8 mouse cellular contexts compared by ENCODE assay signal in genomic region chr12:80687788-80688211, GRCm38 (mm10). TPM values are rescaled to one million over a fixed set of nuclear protein-coding genes. Genes with fewer than 3 reads are reported as not detected.
DNase-seq lines count a peak whose midpoint lies in the region; ATAC-seq and TF ChIP-seq lines count a peak whose summit lies in the region.
"Had no signal": no experiment of that assay in that cellular context is flagged by ENCODE, and none has a peak within 500 bp of the region (broad histone marks: within the 10 kb centered on the region; RNA-seq: fewer than 3 reads in every experiment).

No protein-coding gene starts in this region.

- no peak for TF ChIP-seq POLR2A in limb, embryonic 14.5 days (IDR thresholded peaks at IDR 0.05; ENCODE audit: borderline replicate concordance, extremely low read depth, insufficient read depth, insufficient read length)

- no peak overlapping the region for H3K9ac ChIP-seq in limb, embryonic 14.5 days (ENCODE audit: low read depth, low read length, severe bottlenecking)

- H3K27ac ChIP-seq in limb, embryonic 14.5 days (replicated peaks; ENCODE audit: low read depth, low read length), result no peak overlapping the region
- H3K27ac ChIP-seq in limb, embryonic 10.5 days, result no peak overlapping the region

- H3K4me2 ChIP-seq in limb, embryonic 14.5 days (replicated peaks; ENCODE audit: low read depth, low read length, severe bottlenecking), result no peak overlapping the region

- peaks cover 6% of the 10 kb centered on the region; the same call in 1 of the 2 replicates for H3K4me1 ChIP-seq in limb, embryonic 14.5 days (ENCODE audit: control insufficient read depth, insufficient read depth, low read length)
- peaks cover 18% of the 10 kb centered on the region for H3K4me1 ChIP-seq in limb, embryonic 10.5 days

- DNase-seq in limb, embryonic 14.5 days (ENCODE audit: low spot score), result peak; percentile 84
- no peak for DNase-seq in limb, embryonic 10.5 days (ENCODE audit: low spot score)
- DNase-seq in adrenal gland, adult 8-10 months, result peak; percentile 36
- peak; percentile 50 for DNase-seq in cerebellum, adult 9-10 months
- peak; percentile 16 to 32 for DNase-seq in kidney, adult 8-10 months
- no peak for DNase-seq in thymus, adult 18-20 months

- no peaks in the 10 kb centered on the region for H3K9me3 ChIP-seq in limb, embryonic 14.5 days (ENCODE audit: control insufficient read depth, low read length)
- no peaks in the 10 kb centered on the region for H3K9me3 ChIP-seq in limb, embryonic 10.5 days (replicated peaks)

- WGBS in limb, embryonic 14.5 days, result 63% methylated on average over 10 of the region's 10 CpGs
- WGBS in limb, embryonic 10.5 days, result 80% methylated on average over 10 of the region's 10 CpGs

- peaks cover 23% of the 10 kb centered on the region for H3K27me3 ChIP-seq in limb, embryonic 14.5 days (ENCODE audit: control insufficient read depth, insufficient read depth, low read length)
- peaks cover 28% of the 10 kb centered on the region for H3K27me3 ChIP-seq in limb, embryonic 10.5 days (ENCODE audit: low read depth, poor library complexity, severe bottlenecking)

- H3K4me3 ChIP-seq in limb, embryonic 14.5 days (replicated peaks; ENCODE audit: low read length), result no peak overlapping the region
- no peak overlapping the region for H3K4me3 ChIP-seq in limb, embryonic 10.5 days

- 0 out of 2 replicates have a peak, but pooled peaks have one; percentile 50 for ATAC-seq in limb, embryonic 14.5 days (ENCODE audit: low FRiP score, low read depth)
- ATAC-seq in erythroid progenitor cell, adult 5-6 weeks (replicated peaks; ENCODE audit: low FRiP score, poor library complexity, severe bottlenecking), result no peak

- H3K36me3 ChIP-seq in limb, embryonic 14.5 days (ENCODE audit: control insufficient read depth, insufficient read depth, low read length), result no peaks in the 10 kb centered on the region
- no peaks in the 10 kb centered on the region for H3K36me3 ChIP-seq in limb, embryonic 10.5 days

RNA-seq across cellular contexts. Expression of gene Plekhd1, which starts 4.6 kb away (rescaled TPM):
- 0.29 and 0.33 TPM in 2 replicates for polyA plus RNA-seq in limb, embryonic 14.5 days (2012; rRNA removed)
- 0.12 and 0.18 TPM in 2 replicates for polyA plus RNA-seq in limb, embryonic 14.5 days (2014; fragmentation: Nextera tagmentation; extraction: Ambion mirVana)
- 0.13 TPM in 2 replicates for polyA plus RNA-seq in limb, embryonic 10.5 days (2016; fragmentation: Nextera tagmentation; extraction: Ambion mirVana)
- under 1 TPM in 1 of 4 experiments, not detected in 3; 0.07 TPM for total RNA-seq in adrenal gland, adult 8-10 months (2022)
- 0.42 TPM in 1 of 2 replicates, not detected in the other for total RNA-seq in erythroid progenitor cell, adult 5-6 weeks (2015; ENCODE audit: low replicate concordance)
- total RNA-seq in erythroid progenitor cell, adult 5-6 weeks (2017; ENCODE audit: low replicate concordance), result 2.8 TPM in 1 of 2 replicates, not detected in the other
- polyA plus RNA-seq: limb, embryonic 11.5 days had no signal

RNA-seq across cellular contexts. Expression of gene Erh, which starts 43.7 kb away (rescaled TPM):
- polyA plus RNA-seq in limb, embryonic 14.5 days (2012; rRNA removed), result 290 and 355 TPM in 2 replicates
- 285 and 294 TPM in 2 replicates for polyA plus RNA-seq in limb, embryonic 14.5 days (2014; fragmentation: Nextera tagmentation; extraction: Ambion mirVana)
- polyA plus RNA-seq in limb, embryonic 10.5 days (2016; fragmentation: Nextera tagmentation; extraction: Ambion mirVana), result 520 and 554 TPM in 2 replicates
- total RNA-seq in adrenal gland, adult 8-10 months (2022), result 10 to 100 TPM; 31.4 to 52.6 (median 43.5) TPM
- 23.9 and 28.1 TPM in 2 replicates for total RNA-seq in erythroid progenitor cell, adult 5-6 weeks (2015; ENCODE audit: low replicate concordance)
- 4.9 and 23.4 TPM in 2 replicates for total RNA-seq in erythroid progenitor cell, adult 5-6 weeks (2017; ENCODE audit: low replicate concordance)

RNA-seq across cellular contexts. Expression of gene Slc39a9, which starts 44.1 kb away (rescaled TPM):
- polyA plus RNA-seq in limb, embryonic 14.5 days (2012; rRNA removed), result 29.1 and 40.6 TPM in 2 replicates
- 26.9 and 28.0 TPM in 2 replicates for polyA plus RNA-seq in limb, embryonic 14.5 days (2014; fragmentation: Nextera tagmentation; extraction: Ambion mirVana)
- 24.7 and 26.0 TPM in 2 replicates for polyA plus RNA-seq in limb, embryonic 10.5 days (2016; fragmentation: Nextera tagmentation; extraction: Ambion mirVana)
- total RNA-seq in adrenal gland, adult 8-10 months (2022), result 10 to 100 TPM; 50.0 to 60.0 (median 55.6) TPM
- total RNA-seq in erythroid progenitor cell, adult 5-6 weeks (2015; ENCODE audit: low replicate concordance), result 20.1 and 22.0 TPM in 2 replicates
- total RNA-seq in erythroid progenitor cell, adult 5-6 weeks (2017; ENCODE audit: low replicate concordance), result 11.2 and 20.5 TPM in 2 replicates

Comparison
In these comparisons a context has a peak if more than half of its experiments do, and no peak if none do; other contexts are left out.
1. DNase-seq: peak in limb, embryonic 14.5 days (single experiment), adrenal gland, adult 8-10 months (single experiment), cerebellum, adult 9-10 months (single experiment) and kidney, adult 8-10 months (2 of 2); none in limb, embryonic 10.5 days (single experiment) and thymus, adult 18-20 months (0 of 2).